Comparison of ENCODE assay signal across 12 mouse cellular contexts in the genomic region with DNA sequence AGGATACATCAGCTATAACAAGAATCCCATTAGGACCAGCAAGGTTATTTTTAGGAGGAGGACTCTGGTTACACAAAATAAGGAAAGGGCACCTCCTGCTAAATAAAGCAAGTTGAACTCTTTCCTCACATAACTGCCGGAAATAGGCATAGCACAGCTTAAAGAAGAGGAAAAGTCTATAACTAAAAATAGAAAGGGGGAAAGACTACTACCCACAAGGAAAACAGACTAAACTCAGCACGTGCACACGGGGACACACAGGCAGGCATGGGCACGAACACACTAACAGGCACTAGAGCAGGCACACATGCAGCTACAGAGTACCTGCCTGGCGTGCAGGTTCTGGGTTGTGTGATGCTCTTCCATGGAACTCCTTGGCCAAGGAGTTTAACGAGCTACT. TPM values are rescaled to one million over a fixed set of nuclear protein-coding genes. Genes with fewer than 3 reads are reported as not detected.
A peak's percentile ranks its signal among the peaks of the same experiment; 100 is the strongest.
DNase-seq lines count a peak whose midpoint lies in the region; ATAC-seq lines count a peak whose summit lies in the region.
"Had no signal": no experiment of that assay in that cellular context is flagged by ENCODE, and none has a peak within 500 bp of the region (broad histone marks: within the 10 kb centered on the region; RNA-seq: fewer than 3 reads in every experiment).

No protein-coding gene starts in this region.

- peak overlapping the region; percentile 66; the same call in 1 of the 2 replicates for H3K27ac ChIP-seq in heart, embryonic 12.5 days (ENCODE audit: poor library complexity, severe bottlenecking)
- peak overlapping the region; percentile 85 for H3K27ac ChIP-seq in liver, embryonic 12.5 days
- H3K27ac ChIP-seq: left cerebral cortex, adult 2 months; limb, embryonic 12.5 days; neural tube, embryonic 15.5 days had no signal

- DNase-seq in heart, adult 9 months (ENCODE audit: low spot score in 2 of 2), result no peak
- no peak for DNase-seq in frontal cortex, postnatal 36 days (ENCODE audit: low spot score in 2 of 2)
- no peak for DNase-seq in cerebellum, adult 9-10 months
- DNase-seq: cerebellum, adult 11-12 months; gastrocnemius, postnatal 36 days had no signal

- H3K9me3 ChIP-seq in heart, embryonic 12.5 days (replicated peaks), result no peaks in the 10 kb centered on the region
- no peaks in the 10 kb centered on the region for H3K9me3 ChIP-seq in megakaryocyte, embryonic 14.5 days
- no peaks in the 10 kb centered on the region for H3K9me3 ChIP-seq in liver, embryonic 12.5 days (replicated peaks)
- H3K9me3 ChIP-seq: limb, embryonic 12.5 days; neural tube, embryonic 15.5 days had no signal

- no peaks in the 10 kb centered on the region for H3K36me3 ChIP-seq in heart, embryonic 12.5 days
- H3K36me3 ChIP-seq in megakaryocyte, embryonic 14.5 days (replicated peaks; ENCODE audit: low read length), result peaks cover 25% of the 10 kb centered on the region
- H3K36me3 ChIP-seq in liver, embryonic 12.5 days, result no peaks in the 10 kb centered on the region
- H3K36me3 ChIP-seq: limb, embryonic 12.5 days; neural tube, embryonic 15.5 days had no signal

- H3K4me1 ChIP-seq in heart, embryonic 12.5 days (replicated peaks), result peaks cover 50% of the 10 kb centered on the region
- H3K4me1 ChIP-seq in megakaryocyte, embryonic 14.5 days, result peaks cover 95% of the 10 kb centered on the region
- H3K4me1 ChIP-seq in liver, embryonic 12.5 days, result peaks cover 83% of the 10 kb centered on the region

- ATAC-seq in heart, embryonic 12.5 days (ENCODE audit: insufficient number of reproducible peaks, low FRiP score), result no peak
- ATAC-seq in megakaryocyte, adult 5-6 weeks (ENCODE audit: poor library complexity, severe bottlenecking), result no peak
- ATAC-seq in liver, embryonic 12.5 days, result no peak

- H3K4me3 ChIP-seq in heart, embryonic 12.5 days, result no peak overlapping the region
- H3K4me3 ChIP-seq in megakaryocyte, embryonic 14.5 days (replicated peaks), result peak overlapping the region; percentile 83
- H3K4me3 ChIP-seq in liver, embryonic 12.5 days, result no peak overlapping the region
- H3K4me3 ChIP-seq: left cerebral cortex, adult 2 months; limb, embryonic 12.5 days; neural tube, embryonic 15.5 days had no signal

- H3K27me3 ChIP-seq in heart, embryonic 12.5 days (replicated peaks), result no peaks in the 10 kb centered on the region
- no peaks in the 10 kb centered on the region for H3K27me3 ChIP-seq in megakaryocyte, embryonic 14.5 days (replicated peaks)
- H3K27me3 ChIP-seq in liver, embryonic 12.5 days (replicated peaks), result no peaks in the 10 kb centered on the region
- H3K27me3 ChIP-seq: limb, embryonic 12.5 days; neural tube, embryonic 15.5 days had no signal

- 48% methylated on average over 6 of the region's 6 CpGs for WGBS in heart, embryonic 12.5 days
- WGBS in liver, embryonic 12.5 days (ENCODE audit: insufficient replicate concordance), result 50% methylated on average over 6 of the region's 6 CpGs

- H3K9ac ChIP-seq in heart, embryonic 12.5 days, result no peak overlapping the region
- peak overlapping the region; percentile 58 for H3K9ac ChIP-seq in liver, embryonic 12.5 days
- H3K9ac ChIP-seq: limb, embryonic 12.5 days; neural tube, embryonic 15.5 days had no signal

- H3K4me2 ChIP-seq in heart, embryonic 12.5 days, result no peak overlapping the region
- H3K4me2 ChIP-seq in liver, embryonic 12.5 days, result peak overlapping the region; percentile 67
- H3K4me2 ChIP-seq: limb, embryonic 12.5 days; neural tube, embryonic 15.5 days had no signal

RNA-seq across cellular contexts. Expression of gene Pitpnc1, which starts 23.8 kb away (rescaled TPM):
- polyA plus RNA-seq in heart, embryonic 12.5 days (2016; fragmentation: Nextera tagmentation; extraction: Ambion mirVana), result 7.9 and 8.2 TPM in 2 replicates
- polyA plus RNA-seq in megakaryocyte, embryonic 14.5 days (2012; ENCODE audit: insufficient read depth, low replicate concordance), result 1.4 and 5.1 TPM in 2 replicates
- total RNA-seq in megakaryocyte, adult 5-6 weeks (2015), result 14.5 and 15.4 TPM in 2 replicates
- total RNA-seq in megakaryocyte, adult 5-6 weeks (2017), result 8.5 and 11.7 TPM in 2 replicates
- 9.7 and 9.9 TPM in 2 replicates for polyA plus RNA-seq in liver, embryonic 12.5 days (2016; fragmentation: Nextera tagmentation; extraction: Ambion mirVana)

RNA-seq across cellular contexts. Expression of gene Psmd12, which starts 32.6 kb away (rescaled TPM):
- 156 and 160 TPM in 2 replicates for polyA plus RNA-seq in heart, embryonic 12.5 days (2016; fragmentation: Nextera tagmentation; extraction: Ambion mirVana)
- polyA plus RNA-seq in megakaryocyte, embryonic 14.5 days (2012; ENCODE audit: insufficient read depth, low replicate concordance), result 5.1 and 28.0 TPM in 2 replicates
- total RNA-seq in megakaryocyte, adult 5-6 weeks (2015), result 55.9 and 65.5 TPM in 2 replicates
- 86.4 and 86.6 TPM in 2 replicates for total RNA-seq in megakaryocyte, adult 5-6 weeks (2017)
- 159 and 164 TPM in 2 replicates for polyA plus RNA-seq in liver, embryonic 12.5 days (2016; fragmentation: Nextera tagmentation; extraction: Ambion mirVana)
